Mouse (Mus musculus) intestine, embryonic 16.5 days (tissue): ENCODE results near the gene Rnf146. TPM values are rescaled to one million over a fixed set of nuclear protein-coding genes. Genes with fewer than 3 reads are reported as not detected.

Experiments
- ATAC-seq: fragments of 200-750 bp; cut with Nextera tagmentation; 2 replicates; pipeline ENCODE4 v1.8.0; 2017; ENCODE audit warnings: moderate TSS enrichment, moderate library complexity
- H3K27ac ChIP-seq: fragments of 300-500 bp; sonication (generic); 2 replicates; pipeline ENCODE4 v1.5.1; 2014; ENCODE audit warnings: mild to moderate bottlenecking, low read length
- H3K27me3 ChIP-seq: fragments of 300-500 bp; sonication (generic); replicated peaks from 2 replicates; pipeline ENCODE4 v1.6.1; 2014; ENCODE audit warnings: low read length, control low read depth, mixed read lengths; ENCODE audit not compliant: control insufficient read depth, insufficient read depth
- H3K36me3 ChIP-seq: fragments of 300-500 bp; sonication (generic); 2 replicates; pipeline ENCODE4 v1.6.1; 2014; ENCODE audit warnings: low read length, control low read depth; ENCODE audit not compliant: control insufficient read depth, insufficient read depth
- H3K4me1 ChIP-seq: fragments of 300-500 bp; sonication (generic); 2 replicates; pipeline ENCODE4 v1.6.1; 2014; ENCODE audit warnings: low read length, control low read depth, mixed read lengths; ENCODE audit not compliant: control insufficient read depth, insufficient read depth
- H3K4me2 ChIP-seq: fragments of 300-500 bp; sonication (generic); 2 replicates; pipeline ENCODE4 v1.6.1; 2014; ENCODE audit warnings: low read depth, low read length, control low read depth
- H3K4me3 ChIP-seq: fragments of 300-500 bp; sonication (generic); 2 replicates; pipeline ENCODE4 v1.5.1; 2014; ENCODE audit warnings: mild to moderate bottlenecking, low read length
- H3K9ac ChIP-seq: fragments of 300-500 bp; sonication (generic); 2 replicates; pipeline ENCODE4 v1.6.1; 2014; ENCODE audit warnings: low read depth, low read length
- H3K9me3 ChIP-seq: fragments of 300-500 bp; sonication (generic); 2 replicates; pipeline ENCODE4 v1.6.1; 2016; ENCODE audit warnings: low read length, control low read depth; ENCODE audit not compliant: control insufficient read depth
- WGBS: fragments of 180-500 bp; shearing (Covaris S2); extraction: QIAGEN DNeasy Blood & Tissue Kit; methylation state at CpG from one replicate; pipeline ENCODE4 v1.1.7; 2014; 5-methylcytosine and 5-hydroxymethylcytosine counted together
- polyA plus RNA-seq: library from polyadenylated mRNA; unstranded; fragments of >200 nt; fragmentation: Nextera tagmentation; extraction: Ambion mirVana; gene quantifications from 2 replicates; pipeline ENCODE4 v1.2.1, GENCODE M21; 2015

The Rnf146 gene
- polyA plus RNA-seq, 1 experiment from 2014 or later: 42.6 TPM

- 92% methylated on average over 4 of the region's 4 CpGs for WGBS
- H3K4me1 ChIP-seq: no peaks in the 10 kb centered on the region
- no peaks in the 10 kb centered on the region for H3K27me3 ChIP-seq
- no peak overlapping the region for H3K4me3 ChIP-seq
- H3K4me2 ChIP-seq: no peak overlapping the region
- no peak overlapping the region for H3K27ac ChIP-seq
- ATAC-seq: no peak
- H3K9me3 ChIP-seq: no peaks in the 10 kb centered on the region
- H3K36me3 ChIP-seq: no peaks in the 10 kb centered on the region
- no peak overlapping the region for H3K9ac ChIP-seq
Measured at GRCm38 (mm10) chr10:29302230-29302629, 60.0 kb downstream of the Rnf146 start.

Other genes starting within 250 kb of the Rnf146 start
- gene Soga3, start 218.6 kb downstream of the Rnf146 start, polyA plus RNA-seq: 2.3 and 3.0 TPM in 2 replicates
- gene Gm49353, start 163.5 kb downstream of the Rnf146 start, polyA plus RNA-seq: 0.61 and 0.69 TPM in 2 replicates
- 0.84 and 0.86 TPM in 2 replicates for gene 9330159F19Rik, start 150.8 kb downstream of the Rnf146 start, polyA plus RNA-seq
- 45.6 and 49.3 TPM in 2 replicates for gene Echdc1, start 49.3 kb downstream of the Rnf146 start, polyA plus RNA-seq
- gene Rspo3, start 173.4 kb upstream of the Rnf146 start, polyA plus RNA-seq: 9.1 and 9.3 TPM in 2 replicates